Mouse (Mus musculus) neutrophil, adult 65 days (primary cell): ENCODE results near the gene Rspo4. TPM values are rescaled to one million over a fixed set of nuclear protein-coding genes. Genes with fewer than 3 reads are reported as not detected.

ENCODE experiments used
- total RNA-seq: library from RNA; stranded (reverse); gene quantifications from 2 replicates; pipeline ENCODE4 v1.2.4, GENCODE M21; 2023

Rspo4 gene
- total RNA-seq: not detected in 2 replicates

DNA sequence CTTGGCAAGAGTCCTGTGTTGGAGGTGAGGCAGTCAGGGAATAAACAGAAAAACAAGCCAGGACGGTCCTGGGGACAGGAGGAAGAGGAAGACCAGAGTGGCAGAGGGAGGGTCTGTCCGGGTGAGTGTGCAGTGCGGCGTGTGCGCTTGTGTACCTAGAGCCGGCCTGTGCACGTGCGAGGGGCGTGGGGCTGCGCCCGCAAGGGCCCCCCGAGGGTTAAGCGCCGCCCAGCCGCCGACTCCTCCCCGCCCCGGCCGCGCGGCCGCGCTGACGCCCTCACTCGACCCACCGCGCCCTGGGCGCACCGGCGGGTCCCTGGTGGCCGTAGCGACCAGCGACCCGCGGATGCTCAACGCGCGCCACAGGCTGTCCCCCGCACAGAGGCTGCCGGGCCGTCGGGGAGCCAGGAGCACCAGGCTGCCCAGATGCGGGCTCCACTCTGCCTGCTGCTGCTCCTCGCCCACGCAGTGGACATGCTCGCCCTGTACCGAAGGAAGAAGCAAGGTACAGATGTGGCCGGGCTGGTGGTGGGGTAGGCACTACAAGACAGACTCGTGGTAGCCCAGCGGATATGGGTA, at the start of gene Rspo4:
Gene Rspo4, plus strand, starts transcription at position 280 of the 579 bp plus-strand sequence.

DNA sequence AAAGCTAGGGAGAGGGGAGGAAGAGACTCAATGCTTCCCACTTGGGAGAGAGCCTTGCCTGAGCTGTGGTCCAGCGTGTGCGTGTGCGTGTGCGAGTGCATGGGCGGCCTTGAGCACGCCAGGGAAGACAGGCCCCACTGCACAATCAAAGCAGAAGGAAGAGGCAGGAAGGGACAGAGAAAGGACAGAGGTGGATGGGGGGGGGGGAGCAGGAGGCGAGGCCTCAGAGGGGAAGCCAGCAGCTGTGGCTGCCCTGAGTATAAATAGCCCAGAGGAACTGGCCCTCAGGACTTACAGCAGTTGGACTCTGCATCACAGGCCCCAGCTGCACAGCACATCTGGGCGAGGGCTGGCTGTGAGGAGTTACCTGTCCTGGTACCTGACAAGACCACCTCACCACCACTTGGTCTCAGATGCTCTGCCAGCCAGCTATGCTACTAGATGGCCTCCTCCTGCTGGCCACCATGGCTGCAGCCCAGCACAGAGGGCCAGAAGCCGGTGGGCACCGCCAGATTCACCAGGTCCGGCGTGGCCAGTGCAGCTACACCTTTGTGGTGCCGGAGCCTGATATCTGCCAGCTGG, 68.3 kb downstream of the Rspo4 start, which contains the start of gene Angpt4:
Gene Angpt4, plus strand, starts transcription at position 292 of the 582 bp plus-strand sequence.

Other genes starting within 250 kb of the Rspo4 start
- 5.3 and 5.5 TPM in 2 replicates for gene Snph, start 210.3 kb upstream of the Rspo4 start, total RNA-seq
- not detected in 2 replicates for gene Rad21l, start 174.4 kb upstream of the Rspo4 start, total RNA-seq
- not detected in 2 replicates for gene Tmem74b, start 140.9 kb upstream of the Rspo4 start, total RNA-seq
- gene Psmf1, start 98.7 kb upstream of the Rspo4 start, total RNA-seq: 18.2 and 19.1 TPM in 2 replicates
- not detected in 2 replicates for gene Angpt4, start 68.3 kb downstream of the Rspo4 start, total RNA-seq
- gene Fam110a, start 137.3 kb downstream of the Rspo4 start, total RNA-seq: 28.0 and 37.0 TPM in 2 replicates
- 1.7 and 2.0 TPM in 2 replicates for gene Slc52a3, start 153.6 kb downstream of the Rspo4 start, total RNA-seq
- not detected in 2 replicates for gene Scrt2, start 238.6 kb downstream of the Rspo4 start, total RNA-seq